Mouse (Mus musculus) CH12.LX (cell line): ENCODE measurements at regions not wholly inside any gene's neighbourhood (a gene's known extent, or its start where the extent isn't known, plus 50 kb on each side); places are given as distances from the start of the nearest gene placed in this dataset.
"Not testable (repeated sequence)": the region's sequence is repeated elsewhere in the genome, so short reads cannot be mapped to it uniquely, and the experiment has no call there.

Source experiments
- DNase-seq: peaks from one replicate; pipeline ENCODE4 v3.0.0-alpha.2; 2013; ENCODE audit errors: extremely low read depth
- H3K27ac ChIP-seq: 2 replicates; pipeline ENCODE4 v1.5.1; 2012; ENCODE audit warnings: low read depth, mild to moderate bottlenecking, control low read depth, moderate library complexity; ENCODE audit not compliant: insufficient read depth
- H3K27me3 ChIP-seq: replicated peaks from 2 replicates; pipeline ENCODE3; 2012; ENCODE audit warnings: inconsistent platforms
- H3K36me3 ChIP-seq, 2 experiments: replicated peaks in 1 of 2; 2 replicates each; pipeline versions ENCODE3 to v1.6.1; 2012; ENCODE audit warnings: inconsistent platforms in 1 of 2, low read length in 1 of 2, mild to moderate bottlenecking in 1 of 2, mixed read lengths in 1 of 2, moderate library complexity in 1 of 2; ENCODE audit not compliant: control insufficient read depth in 1 of 2, insufficient read depth in 1 of 2
- H3K4me1 ChIP-seq, 2 experiments: 2 replicates each; pipeline ENCODE4 v1.6.1; 2012; ENCODE audit warnings: inconsistent platforms in 1 of 2, moderate library complexity in 1 of 2; ENCODE audit not compliant: insufficient read depth in 2 of 2, control insufficient read depth in 1 of 2
- H3K4me2 ChIP-seq: 2 replicates; pipeline ENCODE4 v1.6.1; 2012; ENCODE audit warnings: low read depth, mild to moderate bottlenecking, control low read depth; ENCODE audit not compliant: poor library complexity, insufficient read depth, severe bottlenecking
- H3K4me3 ChIP-seq, 3 experiments: fragments of 150-350 bp in 1 of 3; sonication (generic) in 1 of 3; replicated peaks in 1 of 3; 2 replicates each; pipeline versions ENCODE3 to v1.5.1; 2011 to 2012; ENCODE audit warnings: low read depth in 2 of 3, low read length in 2 of 3, mild to moderate bottlenecking in 2 of 3, moderate library complexity in 2 of 3, control low read depth in 1 of 3, improper control_type of control experiment in 1 of 3, inconsistent platforms in 1 of 3, mixed read lengths in 1 of 3; ENCODE audit not compliant: poor library complexity in 1 of 3
- H3K79me2 ChIP-seq: replicated peaks from 2 replicates; pipeline ENCODE4 v1.6.1; 2012; ENCODE audit warnings: mild to moderate bottlenecking, moderate library complexity; ENCODE audit not compliant: control insufficient read depth, poor library complexity, insufficient read depth, severe bottlenecking; ENCODE audit errors: extremely low read depth
- H3K9ac ChIP-seq: 2 replicates; pipeline ENCODE4 v1.6.1; 2012; ENCODE audit warnings: low read depth, mild to moderate bottlenecking, control low read depth, moderate library complexity; ENCODE audit not compliant: insufficient read depth
- H3K9me3 ChIP-seq: replicated peaks from 2 replicates; pipeline ENCODE3; 2012; ENCODE audit warnings: low read length, inconsistent platforms, mixed read lengths
- CHD2 ChIP-seq: IDR thresholded peaks from 2 replicates; pipeline ENCODE4 v1.6.1; 2011; ENCODE audit warnings: low read length, improper control_type of control experiment
- CTCF ChIP-seq, 2 experiments: IDR thresholded peaks in 1 of 2; conservative IDR thresholded peaks in 1 of 2; 2 replicates each; pipeline ENCODE4 v1.5.1; 2011 to 2012; ENCODE audit warnings: low read depth in 2 of 2, low read length in 2 of 2, improper control_type of control experiment in 1 of 2, inconsistent platforms in 1 of 2, mild to moderate bottlenecking in 1 of 2, moderate library complexity in 1 of 2
- dilution Hi-C: fragments of 300-500 bp; cut with MboI; formaldehyde crosslinking; loops from 2 replicates; pipeline ENCODE4 v1.14.3; 2020; ENCODE audit warnings: low sequenced_read_pairs; ENCODE audit not compliant: extremely low pct_unique_long_range_greater_than_20kb, extremely low pct_ligation_motif_present
- in situ Hi-C: fragments of 300-500 bp; cut with MboI; formaldehyde crosslinking; loops from 3 replicates; pipeline ENCODE4 v1.14.3; 2019; ENCODE audit warnings: low sequenced_read_pairs, low pct_ligation_motif_present, low pct_unique_long_range_greater_than_20kb, mixed read lengths

DNA sequence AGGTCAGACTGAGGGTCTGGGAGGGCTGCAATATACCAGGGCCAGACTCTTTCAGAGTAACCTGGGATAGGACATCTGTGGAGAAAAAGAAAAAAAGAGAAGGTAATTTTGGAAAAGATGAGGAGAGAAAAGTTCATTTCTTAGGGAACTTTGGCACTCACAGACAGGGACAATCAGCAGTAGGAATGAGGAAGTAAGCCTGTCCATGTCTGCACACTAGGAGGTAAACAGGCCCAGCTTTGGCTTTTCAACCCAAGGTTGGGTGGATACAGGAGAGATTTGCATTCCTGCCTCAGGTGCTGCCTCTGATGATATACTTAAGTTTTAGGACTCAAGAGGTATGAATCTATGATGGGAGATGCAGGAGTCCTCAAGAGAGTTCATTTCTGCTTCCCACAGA, 579.0 kb upstream of the Zfp386 start:
- H3K36me3 ChIP-seq, in situ Hi-C loops, H3K27ac ChIP-seq, H3K27me3 ChIP-seq, dilution Hi-C loops, DNase-seq, H3K4me1 ChIP-seq, H3K9ac ChIP-seq, H3K79me2 ChIP-seq, H3K4me2 ChIP-seq, H3K4me3 ChIP-seq, H3K9me3 ChIP-seq: not testable (repeated sequence)

DNA sequence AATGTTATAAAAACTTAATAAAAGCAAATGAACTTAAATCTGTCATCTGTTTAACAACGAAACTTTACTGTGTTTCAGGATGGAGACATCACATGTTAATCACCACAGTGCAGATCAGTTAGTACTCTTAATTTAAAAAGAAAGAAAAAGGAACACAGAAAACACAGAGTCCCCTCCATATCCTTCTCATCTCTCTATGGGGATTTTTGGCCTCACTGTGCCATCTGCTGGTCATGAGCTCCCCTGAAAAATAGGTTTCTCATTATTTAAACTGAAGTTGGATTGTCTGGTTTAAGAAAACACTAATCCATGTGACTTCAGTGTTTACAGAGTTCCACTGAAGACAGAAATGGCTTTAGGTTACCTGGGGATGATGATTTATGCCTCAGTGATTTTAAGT, 548.7 kb upstream of the Zfp386 start:
- no peaks in the 10 kb centered on the region for H3K79me2 ChIP-seq
- DNase-seq, result no peak
- dilution Hi-C loops, result no loop called here
- no peaks in the 10 kb centered on the region for H3K9me3 ChIP-seq
- H3K27me3 ChIP-seq, result no peaks in the 10 kb centered on the region
- H3K4me2 ChIP-seq, result no peak overlapping the region
- TF ChIP-seq CHD2 (no peak), CTCF (conservative IDR thresholded peaks at IDR 0.05 in 1 of 2, IDR thresholded peaks at IDR 0.05 in 1 of 2; ENCODE audit: low read depth in 2 of 2, low read length in 2 of 2) (peak in 1 of 2 experiments; percentile 36; a peak in 2 of 4 replicates)
- TF ChIP-seq, all 38 proteins: peak for 1
- Histone ChIP-seq H3K4me1 (no peaks in the 10 kb centered on the region), H3K36me3 (no peaks in the 10 kb centered on the region), H3K9ac (no peak overlapping the region), H3K4me3 (no peak overlapping the region), H3K27ac (no peak overlapping the region)
- in situ Hi-C loops, result no loop called here

DNA sequence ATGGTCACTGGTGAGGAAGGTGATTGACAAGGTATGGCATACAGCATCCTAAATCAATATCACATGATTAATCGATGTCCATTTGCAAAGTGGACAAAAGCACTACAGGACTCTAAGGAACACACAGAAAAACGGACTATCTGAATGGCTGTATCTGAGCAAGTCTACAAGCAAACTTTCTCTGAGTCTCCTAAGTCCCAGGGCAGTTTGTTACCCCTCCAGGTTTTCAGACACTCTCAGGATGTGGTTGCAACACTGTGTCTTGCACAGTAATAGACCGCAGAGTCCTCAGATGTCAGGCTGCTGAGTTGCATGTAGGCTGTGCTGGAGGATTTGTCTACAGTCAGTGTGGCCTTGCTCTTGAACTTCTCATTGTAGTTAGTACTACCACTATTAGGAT, 540.2 kb upstream of the Zfp386 start:
- H3K4me1 ChIP-seq, H3K4me3 ChIP-seq, H3K79me2 ChIP-seq, H3K36me3 ChIP-seq, H3K27me3 ChIP-seq, H3K9me3 ChIP-seq, DNase-seq, H3K4me2 ChIP-seq, in situ Hi-C loops, H3K9ac ChIP-seq, dilution Hi-C loops, H3K27ac ChIP-seq: not testable (repeated sequence)

DNA sequence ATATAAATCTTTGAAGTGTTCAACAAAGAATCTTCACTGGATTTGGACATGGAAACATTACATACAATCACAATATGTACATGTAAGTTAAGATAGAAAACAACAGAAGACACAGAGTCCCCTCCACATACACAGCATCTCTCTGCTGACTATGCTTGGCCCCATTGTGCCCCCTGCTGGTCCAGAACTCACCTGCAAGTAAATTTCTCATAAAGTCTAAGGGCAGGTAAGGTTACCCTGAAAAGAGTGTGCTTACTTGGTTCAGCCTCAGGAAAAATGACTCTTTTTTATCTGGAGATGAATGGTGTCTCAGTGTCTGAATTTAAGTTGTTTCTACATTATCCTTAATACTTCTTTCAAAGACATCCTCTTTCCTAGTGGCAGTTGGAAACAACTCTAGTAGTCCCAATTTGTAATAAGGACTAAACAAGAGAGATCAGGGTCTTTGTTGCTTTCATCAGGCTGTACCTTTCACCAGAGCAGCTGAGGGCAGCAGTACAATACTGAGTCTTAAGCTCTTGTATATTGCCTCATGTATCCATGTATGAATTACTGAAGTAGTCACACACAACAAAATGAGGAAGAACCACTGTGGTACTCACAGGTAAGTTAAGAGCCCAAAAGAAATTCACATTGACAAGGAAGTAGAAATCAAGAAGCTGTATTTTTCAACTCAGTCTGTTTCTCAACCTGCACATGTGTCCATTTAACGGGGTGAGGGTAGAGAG, 538.7 kb upstream of the Zfp386 start:
- H3K4me2 ChIP-seq, H3K27ac ChIP-seq, dilution Hi-C loops, H3K27me3 ChIP-seq, H3K9me3 ChIP-seq, H3K79me2 ChIP-seq, H3K4me1 ChIP-seq, H3K36me3 ChIP-seq, in situ Hi-C loops, H3K4me3 ChIP-seq, DNase-seq, H3K9ac ChIP-seq: not testable (repeated sequence)

DNA sequence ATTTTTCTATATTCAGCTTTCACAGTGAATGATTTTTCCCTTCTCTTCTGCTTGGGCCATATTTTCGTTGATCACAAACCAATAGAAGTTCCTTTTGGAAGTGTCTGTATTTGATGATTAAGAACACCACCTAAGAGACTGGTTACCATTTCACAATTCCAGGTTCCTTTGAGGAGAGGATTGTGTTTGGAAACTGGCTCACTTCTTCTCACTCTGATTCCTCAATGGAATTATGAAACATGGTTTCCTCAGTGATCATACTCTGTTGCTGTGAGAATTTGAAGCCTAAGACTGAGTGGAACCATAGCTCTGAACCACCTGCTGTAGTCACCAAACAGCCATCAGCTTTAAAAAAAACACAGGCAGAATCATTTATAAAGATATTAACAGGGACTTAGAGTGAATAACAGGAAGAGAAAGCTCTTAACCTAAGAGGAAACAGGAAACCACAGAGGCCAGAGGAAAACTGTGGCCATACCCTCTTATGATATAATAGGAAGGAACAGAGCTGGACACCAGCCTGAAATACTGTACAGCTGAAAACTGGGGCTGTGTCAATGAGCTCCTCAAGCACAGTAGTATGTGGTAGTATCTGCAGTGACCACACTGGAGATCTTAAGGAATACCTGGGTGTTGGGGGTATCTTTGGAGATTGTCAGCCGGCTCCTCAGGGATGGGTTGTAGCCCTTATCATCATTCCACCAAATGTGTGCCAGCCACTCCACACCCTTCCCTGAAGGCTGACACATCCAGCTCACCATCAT, 528.6 kb upstream of the Zfp386 start:
- dilution Hi-C loops, H3K36me3 ChIP-seq, H3K4me3 ChIP-seq, H3K4me1 ChIP-seq, H3K27ac ChIP-seq, H3K9me3 ChIP-seq, H3K4me2 ChIP-seq, H3K79me2 ChIP-seq, in situ Hi-C loops, DNase-seq, H3K27me3 ChIP-seq, H3K9ac ChIP-seq: not testable (repeated sequence)
